Mouse (Mus musculus): ENCODE measurements around the gene Nacc1. TPM values are rescaled to one million over a fixed set of nuclear protein-coding genes. Genes with fewer than 3 reads are reported as not detected.
A peak's percentile ranks its signal among the peaks of the same experiment; 100 is the strongest.

Gene Nacc1
- total RNA-seq, 2 experiments from 2014 or later: 97.8 to 97.9 TPM

- no peak for DNase-seq (ENCODE audit: low spot score in 2 of 2)
- intact Hi-C loops (cut with DNase I): no loop called here
Observed at GRCm38 (mm10) chr8:84668731-84669485, 18.8 kb downstream of the Nacc1 start.

GRCm38 (mm10) chr8:84668081-84668480, 19.6 kb downstream of the Nacc1 start:
- no peak for DNase-seq (ENCODE audit: low spot score in 2 of 2)
- intact Hi-C loops (cut with DNase I): no loop called here

GRCm38 (mm10) chr8:84665385-84665893, 22.2 kb downstream of the Nacc1 start:
- DNase-seq (ENCODE audit: low spot score in 2 of 2): no peak
- intact Hi-C loops (cut with DNase I): loop anchor here (2.0 kb wide), 1 partner anchor 21 kb away; the partner anchor contains the start of genes Nacc1 and Trmt1

- intact Hi-C loops (cut with DNase I): loop anchor here (2.0 kb wide), 1 partner anchor 22 kb away; the partner anchor contains the start of genes Nacc1 and Trmt1
- peak; percentile 87 to 92 for DNase-seq (ENCODE audit: low spot score in 2 of 2)
Observed at GRCm38 (mm10) chr8:84664566-84665384, 22.9 kb downstream of the Nacc1 start.

GRCm38 (mm10) chr8:84663483-84664327, 24.0 kb downstream of the Nacc1 start:
- intact Hi-C loops (cut with DNase I): loop anchor here (2.0 kb wide), 2 partner anchors 23 to 25 kb away; partner anchors contain the start of genes Nacc1 and Trmt1
- DNase-seq (ENCODE audit: low spot score in 2 of 2): peak; percentile 97 to 99

- intact Hi-C loops (cut with DNase I): loop anchor here (2.0 kb wide), 1 partner anchor 24 kb away; no protein-coding TSS in a partner anchor
- peak; percentile 93 to 98 for DNase-seq (ENCODE audit: low spot score in 2 of 2)
Observed at GRCm38 (mm10) chr8:84662581-84663065, 25.0 kb downstream of the Nacc1 start, which contains the start of gene Ier2. Ier2 (minus strand) TSS chr8:84662852.

- intact Hi-C loops (cut with DNase I): loop anchor here (2.0 kb wide), 1 partner anchor 23 kb away; no protein-coding TSS in a partner anchor
- no peak for DNase-seq (ENCODE audit: low spot score in 2 of 2)
Observed at GRCm38 (mm10) chr8:84661961-84662571, 25.6 kb downstream of the Nacc1 start.

- intact Hi-C loops (cut with DNase I): no loop called here
Observed at GRCm38 (mm10) chr8:84661458-84661871, 26.2 kb downstream of the Nacc1 start.

GRCm38 (mm10) chr8:84660819-84661457, 26.7 kb downstream of the Nacc1 start:
- intact Hi-C loops (cut with DNase I): no loop called here
- DNase-seq (ENCODE audit: low spot score in 2 of 2): no peak

More at GRCm38 (mm10) chr8:84661458-84661871, 26.2 kb downstream of the Nacc1 start:
- peak in 1 of 2 experiments; percentile 60 for DNase-seq (ENCODE audit: low spot score in 2 of 2)

GRCm38 (mm10) chr8:84659936-84660818, 27.5 kb downstream of the Nacc1 start:
- intact Hi-C loops (cut with DNase I): no loop called here
- no peak for DNase-seq (ENCODE audit: low spot score in 2 of 2)

GRCm38 (mm10) chr8:84658951-84659350, 28.7 kb downstream of the Nacc1 start:
- intact Hi-C loops (cut with DNase I): no loop called here
- DNase-seq (ENCODE audit: low spot score in 2 of 2): no peak

- no peak for DNase-seq (ENCODE audit: low spot score in 2 of 2)
- intact Hi-C loops (cut with DNase I): no loop called here
Observed at GRCm38 (mm10) chr8:84657680-84658079, 30.0 kb downstream of the Nacc1 start.

- intact Hi-C loops (cut with DNase I): no loop called here
- DNase-seq (ENCODE audit: low spot score in 2 of 2): no peak
Observed at GRCm38 (mm10) chr8:84657203-84657602, 30.5 kb downstream of the Nacc1 start.

GRCm38 (mm10) chr8:84656641-84657126, 31.0 kb downstream of the Nacc1 start:
- intact Hi-C loops (cut with DNase I): no loop called here
- no peak for DNase-seq (ENCODE audit: low spot score in 2 of 2)

- no peak for DNase-seq (ENCODE audit: low spot score in 2 of 2)
- intact Hi-C loops (cut with DNase I): no loop called here
Observed at GRCm38 (mm10) chr8:84656191-84656525, 31.5 kb downstream of the Nacc1 start.

- DNase-seq (ENCODE audit: low spot score in 2 of 2): no peak
- intact Hi-C loops (cut with DNase I): no loop called here
Observed at GRCm38 (mm10) chr8:84655336-84656190, 32.1 kb downstream of the Nacc1 start.
